7 mouse cellular contexts compared by ENCODE assay signal in genomic region chr11:55422978-55423377, GRCm38 (mm10). TPM values are rescaled to one million over a fixed set of nuclear protein-coding genes. Genes with fewer than 3 reads are reported as not detected.
DNase-seq lines count a peak whose midpoint lies in the region; ATAC-seq and TF ChIP-seq lines count a peak whose summit lies in the region.

TSS of gene Sparc (minus strand) at chr11:55423183.

- H3K4me3 ChIP-seq in ES-E14 (ENCODE audit: insufficient read depth in 1 of 2, low read depth in 1 of 2, low read length in 2 of 2, poor library complexity in 1 of 2, severe bottlenecking in 1 of 2): no peak within 1 kb of the TSS
- H3K4me3 ChIP-seq in intestine, embryonic 15.5 days (replicated peaks): no peak within 1 kb of the TSS
- H3K4me3 ChIP-seq in midbrain, embryonic 11.5 days (ENCODE audit: low read depth, low read length): no peak within 1 kb of the TSS

- H3K27ac ChIP-seq in ES-E14 (ENCODE audit: insufficient read depth, low read depth, low read length, poor library complexity, severe bottlenecking): no peak within 1 kb of the TSS
- H3K27ac ChIP-seq in intestine, embryonic 15.5 days: peak within 1 kb of the TSS; percentile 18; the same call in 1 of the 2 replicates
- H3K27ac ChIP-seq in midbrain, embryonic 11.5 days (ENCODE audit: low read depth, low read length): peak within 1 kb of the TSS; percentile 57

- no peak for DNase-seq in ES-E14 (ENCODE audit: low read depth, low spot score)
- no peak for DNase-seq in adrenal gland, postnatal 10 days
- no peak for DNase-seq in gastrocnemius, postnatal 25 days
- no peak for DNase-seq in midbrain, embryonic 11.5 days (ENCODE audit: low spot score, missing footprints)
- DNase-seq in adipocyte (ENCODE audit: low spot score): no peak
- DNase-seq in c-Kit-positive CD71-positive TER-119-positive erythroid progenitor cells, embryonic 14.5 days (ENCODE audit: low spot score): no peak

- no peaks in the 10 kb centered on the region for H3K36me3 ChIP-seq in ES-E14 (ENCODE audit: control insufficient read depth, insufficient read depth, low read length, poor library complexity, severe bottlenecking)
- no peaks in the 10 kb centered on the region for H3K36me3 ChIP-seq in intestine, embryonic 15.5 days
- no peaks in the 10 kb centered on the region for H3K36me3 ChIP-seq in midbrain, embryonic 11.5 days (ENCODE audit: control insufficient read depth, insufficient read depth, low read length)

- no peak within 1 kb of the TSS for H3K9ac ChIP-seq in ES-E14 (ENCODE audit: insufficient read depth, low read depth, low read length, poor library complexity, severe bottlenecking)
- H3K9ac ChIP-seq in intestine, embryonic 15.5 days: no peak within 1 kb of the TSS
- no peak within 1 kb of the TSS for H3K9ac ChIP-seq in midbrain, embryonic 11.5 days (ENCODE audit: low read length)

- H3K9me3 ChIP-seq in ES-E14 (ENCODE audit: control insufficient read depth, insufficient read depth, low read depth, low read length): no peaks in the 10 kb centered on the region
- no peaks in the 10 kb centered on the region for H3K9me3 ChIP-seq in intestine, embryonic 15.5 days
- H3K9me3 ChIP-seq in midbrain, embryonic 11.5 days (ENCODE audit: control insufficient read depth, low read length): no peaks in the 10 kb centered on the region

- H3K27me3 ChIP-seq in intestine, embryonic 15.5 days (replicated peaks): no peaks in the 10 kb centered on the region
- no peaks in the 10 kb centered on the region for H3K27me3 ChIP-seq in midbrain, embryonic 11.5 days (ENCODE audit: control insufficient read depth, insufficient read depth, low read length)

- WGBS in intestine, embryonic 15.5 days: 92% methylated on average over 1 of the region's 1 CpGs
- WGBS in midbrain, embryonic 11.5 days: 91% methylated on average over 1 of the region's 1 CpGs

- ATAC-seq in intestine, embryonic 15.5 days: no peak
- ATAC-seq in midbrain, embryonic 11.5 days (ENCODE audit: low FRiP score): no peak

- no peak within 1 kb of the TSS for H3K4me2 ChIP-seq in intestine, embryonic 15.5 days (replicated peaks)
- no peak within 1 kb of the TSS for H3K4me2 ChIP-seq in midbrain, embryonic 11.5 days

- in situ Hi-C loops in ES-E14 (cut with MboI; ENCODE audit: low sequenced_read_pairs in 2 of 2, unreplicated experiment in 2 of 2): no loop called here

- H3K4me1 ChIP-seq in ES-E14 (ENCODE audit: control insufficient read depth in 2 of 2, insufficient read depth in 2 of 2, low read length in 2 of 2, poor library complexity in 1 of 2): peaks cover 17 to 21% of the 10 kb centered on the region in 2 experiments; a peak in 3 of 4 replicates
- H3K4me1 ChIP-seq in intestine, embryonic 15.5 days (replicated peaks): peaks cover 45% of the 10 kb centered on the region
- H3K4me1 ChIP-seq in midbrain, embryonic 11.5 days (ENCODE audit: control insufficient read depth, insufficient read depth, low read length): peaks cover 27% of the 10 kb centered on the region

TF ChIP-seq in ES-E14, 5 proteins besides CTCF, POLR2A, EP300 and RAD21:
- TF ChIP-seq ZC3H11A (IDR thresholded peaks at IDR 0.05; ENCODE audit: borderline replicate concordance, low read depth, low read length): no peak
- TF ChIP-seq CHD2 (IDR thresholded peaks at IDR 0.05; ENCODE audit: low read depth, low read length): no peak
- no peak for TF ChIP-seq HCFC1 (IDR thresholded peaks at IDR 0.05; ENCODE audit: borderline replicate concordance, insufficient read depth, low read length)
- TF ChIP-seq ZNF384 (IDR thresholded peaks at IDR 0.05; ENCODE audit: low read depth, low read length): no peak
- no peak for TF ChIP-seq MAFK (IDR thresholded peaks at IDR 0.05; ENCODE audit: insufficient read depth, low read depth, low read length)

RNA-seq across cellular contexts. Expression of gene Sparc, which starts in this region (rescaled TPM):
- 411 and 485 TPM in 2 replicates for total RNA-seq in ES-E14 (2012; rRNA removed)
- 1,000 to 10,000 TPM; 2,122 to 2,491 TPM for total RNA-seq in adrenal gland, postnatal 10 days (2021)
- 1,000 to 10,000 TPM in 1 of 2 experiments, 100 to 1,000 TPM in 1; 811 to 1,001 TPM for total RNA-seq in gastrocnemius, postnatal 25 days (2021)
- polyA plus RNA-seq in intestine, embryonic 15.5 days (2015; fragmentation: Nextera tagmentation; extraction: Ambion mirVana): 1,532 and 1,545 TPM in 2 replicates
- polyA plus RNA-seq in midbrain, embryonic 11.5 days (2014; fragmentation: Nextera tagmentation; extraction: Ambion mirVana): 411 and 428 TPM in 2 replicates
